Mouse (Mus musculus) kidney, embryonic 14.5 days (tissue): ENCODE results near the gene 1810037I17Rik. TPM values are rescaled to one million over a fixed set of nuclear protein-coding genes. Genes with fewer than 3 reads are reported as not detected.

Experiments used
- ATAC-seq: fragments of 200-750 bp; cut with Nextera tagmentation; 2 replicates; pipeline ENCODE4 v1.8.0; 2017; ENCODE audit warnings: moderate number of reproducible peaks, mild to moderate bottlenecking, moderate TSS enrichment, moderate library complexity; ENCODE audit not compliant: low FRiP score, low TSS enrichment
- H3K27ac ChIP-seq: fragments of 300-500 bp; sonication (generic); 2 replicates; pipeline ENCODE4 v1.5.1; 2014; ENCODE audit warnings: low read depth, mild to moderate bottlenecking, low read length, moderate library complexity, mixed read lengths
- H3K27me3 ChIP-seq: fragments of 300-500 bp; sonication (generic); 2 replicates; pipeline ENCODE4 v1.6.1; 2014; ENCODE audit warnings: mild to moderate bottlenecking, low read length; ENCODE audit not compliant: control insufficient read depth, insufficient read depth
- H3K36me3 ChIP-seq: fragments of 300-500 bp; sonication (generic); 2 replicates; pipeline ENCODE4 v1.6.1; 2014; ENCODE audit warnings: low read length, mixed read lengths; ENCODE audit not compliant: control insufficient read depth, insufficient read depth
- H3K4me1 ChIP-seq: fragments of 300-500 bp; sonication (generic); 2 replicates; pipeline ENCODE4 v1.6.1; 2014; ENCODE audit warnings: low read length, mixed read lengths; ENCODE audit not compliant: control insufficient read depth, insufficient read depth
- H3K4me2 ChIP-seq: fragments of 300-500 bp; sonication (generic); replicated peaks from 2 replicates; pipeline ENCODE4 v1.6.1; 2014; ENCODE audit warnings: low read depth, mild to moderate bottlenecking, low read length
- H3K4me3 ChIP-seq: fragments of 300-500 bp; sonication (generic); 2 replicates; pipeline ENCODE4 v1.5.1; 2014; ENCODE audit warnings: mild to moderate bottlenecking, low read length
- H3K9ac ChIP-seq: fragments of 300-500 bp; sonication (generic); 2 replicates; pipeline ENCODE4 v1.6.1; 2014; ENCODE audit warnings: low read depth, mild to moderate bottlenecking, low read length, moderate library complexity
- H3K9me3 ChIP-seq: fragments of 300-500 bp; sonication (generic); 2 replicates; pipeline ENCODE4 v1.6.1; 2016; ENCODE audit warnings: low read length; ENCODE audit not compliant: control insufficient read depth
- WGBS: fragments of 180-500 bp; shearing (Covaris S2); extraction: QIAGEN DNeasy Blood & Tissue Kit; methylation state at CpG from one replicate; pipeline ENCODE4 v1.1.7; 2014; 5-methylcytosine and 5-hydroxymethylcytosine counted together
- polyA plus RNA-seq: library from polyadenylated mRNA; unstranded; fragments of >200 nt; fragmentation: Nextera tagmentation; extraction: Ambion mirVana; gene quantifications from 2 replicates; pipeline ENCODE4 v1.2.1, GENCODE M21; 2014

Gene 1810037I17Rik
- polyA plus RNA-seq, 1 experiment from 2014 or later: 91.8 TPM

DNA sequence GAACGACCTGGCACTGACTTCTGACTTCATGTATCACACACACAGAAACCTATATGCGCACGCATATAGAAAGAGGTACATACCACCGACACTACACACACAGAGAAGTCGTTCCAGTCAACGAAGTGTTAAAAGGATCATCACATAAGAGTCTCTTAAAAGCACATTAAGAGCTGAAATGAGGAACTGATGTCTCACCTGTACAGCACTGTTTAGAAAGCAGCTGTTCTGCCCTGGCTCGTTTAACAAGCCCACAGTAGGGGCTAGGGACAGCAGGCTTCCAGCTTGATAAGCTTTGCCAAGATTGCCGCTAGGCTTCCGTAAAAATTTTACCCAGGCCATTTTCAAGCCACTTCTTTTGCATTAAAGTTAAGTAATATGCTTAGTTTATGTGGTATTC is 44.4 kb downstream of the 1810037I17Rik start:
- no peaks in the 10 kb centered on the region for H3K27me3 ChIP-seq
- no peak overlapping the region for H3K4me2 ChIP-seq
- 0 out of 2 replicates have a peak, but pooled peaks cover 3% of the 10 kb centered on the region for H3K4me1 ChIP-seq
- H3K4me3 ChIP-seq: no peak overlapping the region
- H3K36me3 ChIP-seq: peaks cover 10% of the 10 kb centered on the region
- H3K27ac ChIP-seq: no peak overlapping the region
- no peak overlapping the region for H3K9ac ChIP-seq
- 94% methylated on average over 9 of the region's 9 CpGs for WGBS
- no peak for ATAC-seq
- H3K9me3 ChIP-seq: no peaks in the 10 kb centered on the region

DNA sequence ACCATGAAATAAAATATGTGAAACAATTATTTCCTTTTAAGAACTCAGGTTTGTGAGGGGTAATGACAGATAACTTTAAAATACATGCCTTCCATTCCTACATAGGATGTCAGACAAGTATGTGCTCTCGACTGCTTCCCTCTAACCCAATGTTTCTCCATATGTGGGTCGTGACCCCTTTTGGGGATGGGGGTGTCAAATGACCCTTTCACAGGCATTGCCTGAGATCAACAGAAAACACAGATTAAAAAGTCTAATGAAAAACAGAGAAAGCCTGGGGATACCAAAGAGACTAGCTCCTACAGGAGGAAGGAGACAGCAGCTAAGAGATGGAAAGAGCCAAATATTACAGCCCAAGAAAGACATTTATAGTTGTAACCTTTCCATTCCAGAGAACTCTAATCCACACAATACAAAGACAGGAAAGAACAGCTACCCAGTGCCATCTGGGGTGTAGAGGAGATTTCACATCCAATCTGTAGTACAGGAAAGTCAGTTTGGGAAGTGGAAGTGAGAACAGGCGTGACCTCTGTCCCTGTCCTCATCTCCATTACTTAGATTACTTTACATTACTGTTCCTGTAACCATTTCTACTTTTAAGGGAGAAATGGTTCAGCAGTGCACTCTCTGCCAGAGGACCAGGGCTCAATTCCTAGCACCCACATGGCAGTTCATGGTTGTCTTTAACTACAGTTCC is 48.3 kb downstream of the 1810037I17Rik start:
- no peak for ATAC-seq
- WGBS: 63% methylated on average over 3 of the region's 3 CpGs

GRCm38 (mm10) chr3:122974833-122975232 is 50.8 kb downstream of the 1810037I17Rik start:
- 0 out of 2 replicates have a peak, but pooled peaks have one; percentile 46 for ATAC-seq
- WGBS: 77% methylated on average over 3 of the region's 3 CpGs

More for the DNA sequence above, 48.3 kb downstream of the 1810037I17Rik start:
- H3K4me1 ChIP-seq: 0 out of 2 replicates have a peak, but pooled peaks cover 5% of the 10 kb centered on the region
- H3K27ac ChIP-seq: no peak overlapping the region
- H3K9ac ChIP-seq: no peak overlapping the region
- H3K4me2 ChIP-seq: no peak overlapping the region
- no peaks in the 10 kb centered on the region for H3K9me3 ChIP-seq
- no peak overlapping the region for H3K4me3 ChIP-seq
- H3K36me3 ChIP-seq: peaks cover 7% of the 10 kb centered on the region
- no peaks in the 10 kb centered on the region for H3K27me3 ChIP-seq

GRCm38 (mm10) chr3:122975363-122975762 is 51.4 kb downstream of the 1810037I17Rik start:
- Histone ChIP-seq H3K9ac (no peak overlapping the region), H3K9me3 (no peaks in the 10 kb centered on the region), H3K4me1 (0 out of 2 replicates have a peak, but pooled peaks cover 5% of the 10 kb centered on the region), H3K27me3 (no peaks in the 10 kb centered on the region), H3K36me3 (no peaks in the 10 kb centered on the region; the same call in 1 of the 2 replicates), H3K4me3 (no peak overlapping the region), H3K27ac (no peak overlapping the region), H3K4me2 (no peak overlapping the region)
- ATAC-seq: no peak
- WGBS: 80% methylated on average over 4 of the region's 4 CpGs

More at GRCm38 (mm10) chr3:122974833-122975232, 50.8 kb downstream of the 1810037I17Rik start:
- no peaks in the 10 kb centered on the region for H3K27me3 ChIP-seq
- H3K4me2 ChIP-seq: no peak overlapping the region
- no peak overlapping the region for H3K9ac ChIP-seq
- H3K4me3 ChIP-seq: no peak overlapping the region
- 0 out of 2 replicates have a peak, but pooled peaks cover 5% of the 10 kb centered on the region for H3K4me1 ChIP-seq
- H3K36me3 ChIP-seq: no peaks in the 10 kb centered on the region; the same call in 1 of the 2 replicates
- H3K27ac ChIP-seq: no peak overlapping the region
- no peaks in the 10 kb centered on the region for H3K9me3 ChIP-seq

Other genes with a start within 250 kb of the 1810037I17Rik start
- 5.7 and 7.4 TPM in 2 replicates for gene Pde5a, start 195.3 kb upstream of the 1810037I17Rik start, polyA plus RNA-seq
- not detected in 2 replicates for gene Fabp2, start 29.1 kb upstream of the 1810037I17Rik start, polyA plus RNA-seq
- not detected in 2 replicates for gene Gm10959, start 4.8 kb upstream of the 1810037I17Rik start, polyA plus RNA-seq
- 7.1 and 16.4 TPM in 2 replicates for gene Usp53, start 60.3 kb downstream of the 1810037I17Rik start, polyA plus RNA-seq
- 0.14 TPM in 1 of 2 replicates, not detected in the other for gene Myoz2, start 110.8 kb downstream of the 1810037I17Rik start, polyA plus RNA-seq